Mouse (Mus musculus) C2C12 (cell line): ENCODE data around the gene Vnn3. TPM values are rescaled to one million over a fixed set of nuclear protein-coding genes. Genes with fewer than 3 reads are reported as not detected.

Experiments
- H3K27me3 ChIP-seq: one replicate; pipeline ENCODE4 v1.6.1; 2011; ENCODE audit not compliant: control insufficient read depth, insufficient read depth, insufficient read length
- H3K36me3 ChIP-seq: one replicate; pipeline ENCODE4 v1.6.1; 2011; ENCODE audit not compliant: control insufficient read depth, insufficient read depth
- H3K4me3 ChIP-seq: one replicate; pipeline ENCODE4 v1.5.1; 2011; ENCODE audit warnings: mild to moderate bottlenecking, control low read depth; ENCODE audit not compliant: poor library complexity, insufficient read depth, severe bottlenecking
- H3K79me2 ChIP-seq: one replicate; pipeline ENCODE4 v1.6.1; 2011; ENCODE audit not compliant: control insufficient read depth, insufficient read depth
- H3K79me3 ChIP-seq: one replicate; pipeline ENCODE4 v1.6.1; 2011; ENCODE audit warnings: low read depth, control low read depth
- H3ac ChIP-seq: one replicate; pipeline ENCODE3; 2011; ENCODE audit warnings: low read depth; ENCODE audit not compliant: control insufficient read depth, insufficient read length
- CEBPB ChIP-seq: IDR thresholded peaks from one replicate; pipeline ENCODE4 v1.6.1; 2011; ENCODE audit warnings: low read depth, mild to moderate bottlenecking, control low read depth, moderate library complexity
- CTCF ChIP-seq: IDR thresholded peaks from one replicate; pipeline ENCODE4 v1.5.1; 2011; ENCODE audit not compliant: control insufficient read depth, insufficient read depth, insufficient read length
- FOSL1 ChIP-seq: IDR thresholded peaks from one replicate; pipeline ENCODE4 v1.8.0; 2011; ENCODE audit warnings: mild to moderate bottlenecking, low read length; ENCODE audit not compliant: poor library complexity, insufficient read depth, severe bottlenecking
- MAX ChIP-seq: IDR thresholded peaks from one replicate; pipeline ENCODE4 v1.6.1; 2011; ENCODE audit warnings: mild to moderate bottlenecking, control low read depth
- MYOD1 ChIP-seq: IDR thresholded peaks from one replicate; pipeline ENCODE4 v1.6.1; 2011; ENCODE audit warnings: low read depth; ENCODE audit not compliant: control insufficient read depth, insufficient read length
- MYOG ChIP-seq: IDR thresholded peaks from one replicate; pipeline ENCODE4 v1.6.1; 2011; ENCODE audit not compliant: control insufficient read depth, insufficient read length; ENCODE audit errors: extremely low read depth
- USF1 ChIP-seq: IDR thresholded peaks from one replicate; pipeline ENCODE4 v1.6.1; 2011; ENCODE audit warnings: low read depth, mild to moderate bottlenecking, control low read depth, moderate library complexity
- polyA plus RNA-seq: library from polyadenylated mRNA; unstranded; fragments of >200 nt; fragmentation: generic; extraction: Trizol; gene quantifications from one replicate; pipeline ENCODE4 v1.2.1, GENCODE M21; 2012; ENCODE audit warnings: missing spikeins

Gene Vnn3
- polyA plus RNA-seq, 1 experiment: not detected

GRCm38 (mm10) chr10:23812852-23813766, 38.2 kb upstream of the Vnn3 start:
- H3K4me3 ChIP-seq: no peak overlapping the region

GRCm38 (mm10) chr10:23815168-23815567, 36.1 kb upstream of the Vnn3 start:
- Histone ChIP-seq H3ac (no peak overlapping the region), H3K36me3 (peaks cover 5% of the 10 kb centered on the region), H3K79me2 (no peaks in the 10 kb centered on the region), H3K4me3 (no peak overlapping the region), H3K79me3 (no peaks in the 10 kb centered on the region), H3K27me3 (no peaks in the 10 kb centered on the region)
- no peak for TF ChIP-seq FOSL1

More at GRCm38 (mm10) chr10:23812852-23813766, 38.2 kb upstream of the Vnn3 start:
- Histone ChIP-seq H3K36me3 (peaks cover 7% of the 10 kb centered on the region), H3ac (no peak overlapping the region), H3K79me2 (no peaks in the 10 kb centered on the region), H3K27me3 (no peaks in the 10 kb centered on the region), H3K79me3 (no peaks in the 10 kb centered on the region)
- TF ChIP-seq FOSL1 (no peak), USF1 (no peak), MYOD1 (no peak), MYOG (no peak), CEBPB (no peak), MAX (no peak), CTCF (no peak)

- TF ChIP-seq MYOD1 (no peak), FOSL1 (no peak)
- Histone ChIP-seq H3ac (no peak overlapping the region), H3K79me3 (no peaks in the 10 kb centered on the region), H3K27me3 (no peaks in the 10 kb centered on the region), H3K4me3 (no peak overlapping the region), H3K79me2 (no peaks in the 10 kb centered on the region), H3K36me3 (peaks cover 5% of the 10 kb centered on the region)
These were observed 35.0 kb upstream of the Vnn3 start for GRCm38 (mm10) chr10:23816241-23816640.

GRCm38 (mm10) chr10:23826516-23826915, 24.7 kb upstream of the Vnn3 start:
- Histone ChIP-seq H3K27me3 (no peaks in the 10 kb centered on the region), H3K4me3 (no peak overlapping the region), H3K79me2 (no peaks in the 10 kb centered on the region), H3K36me3 (peaks cover 24% of the 10 kb centered on the region), H3ac (no peak overlapping the region), H3K79me3 (no peaks in the 10 kb centered on the region)
- TF ChIP-seq FOSL1 (no peak), MYOG (no peak), MAX (no peak), CTCF (no peak), MYOD1 (no peak), CEBPB (no peak)

- Histone ChIP-seq H3K79me2 (no peaks in the 10 kb centered on the region), H3K79me3 (no peaks in the 10 kb centered on the region), H3K27me3 (no peaks in the 10 kb centered on the region), H3ac (no peak overlapping the region), H3K4me3 (no peak overlapping the region), H3K36me3 (no peaks in the 10 kb centered on the region)
- TF ChIP-seq CTCF (no peak), USF1 (no peak), MYOD1 (no peak)
These were observed 15.0 kb upstream of the Vnn3 start for GRCm38 (mm10) chr10:23836003-23836964.

- TF ChIP-seq MAX (no peak), FOSL1 (no peak), CEBPB (no peak), USF1 (no peak), MYOG (no peak), CTCF (no peak), MYOD1 (no peak)
- no peaks in the 10 kb centered on the region for H3K79me3 ChIP-seq
- H3ac ChIP-seq: no peak overlapping the region
- no peak overlapping the region for H3K4me3 ChIP-seq
- H3K79me2 ChIP-seq: no peaks in the 10 kb centered on the region
- H3K27me3 ChIP-seq: no peaks in the 10 kb centered on the region
- H3K36me3 ChIP-seq: no peaks in the 10 kb centered on the region
These were observed 14.1 kb upstream of the Vnn3 start for GRCm38 (mm10) chr10:23837115-23837514.
